Mouse (Mus musculus): Measurements from ENCODE around the gene 2410015M20Rik.

Gene 2410015M20Rik

DNA sequence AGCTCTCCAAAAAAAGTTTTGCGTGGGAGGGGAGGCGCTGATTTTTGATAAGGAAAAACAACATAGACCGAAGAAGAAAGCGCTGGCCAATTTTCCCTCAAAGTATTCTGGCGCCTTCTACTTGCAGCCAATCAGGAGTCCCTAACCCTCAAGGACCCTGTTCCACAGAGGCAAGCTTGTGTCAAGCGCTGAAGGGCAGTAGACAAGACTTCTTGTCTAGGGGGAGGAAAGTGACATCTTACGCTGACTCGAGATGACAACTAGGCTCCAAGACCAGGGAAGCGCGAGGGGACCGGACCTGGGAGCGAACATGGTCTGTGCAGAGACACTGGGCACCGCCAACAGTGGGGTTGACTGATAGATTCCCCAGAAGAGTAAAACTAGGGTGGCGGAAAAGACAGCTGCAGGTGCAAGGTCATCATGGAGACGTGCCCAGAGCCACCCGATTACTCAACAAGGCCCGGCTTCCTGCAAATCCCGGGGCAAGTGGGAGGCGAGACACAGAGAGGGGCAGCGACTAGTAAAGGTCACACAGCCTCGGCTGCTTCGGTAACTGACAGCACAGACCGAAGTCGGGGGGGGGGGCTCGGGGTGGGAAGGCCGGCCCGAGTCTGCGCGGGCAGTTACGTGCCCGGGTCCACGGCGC is 25.8 kb downstream of the 2410015M20Rik start:
- intact Hi-C loops (cut with DNase I), result no loop called here

DNA sequence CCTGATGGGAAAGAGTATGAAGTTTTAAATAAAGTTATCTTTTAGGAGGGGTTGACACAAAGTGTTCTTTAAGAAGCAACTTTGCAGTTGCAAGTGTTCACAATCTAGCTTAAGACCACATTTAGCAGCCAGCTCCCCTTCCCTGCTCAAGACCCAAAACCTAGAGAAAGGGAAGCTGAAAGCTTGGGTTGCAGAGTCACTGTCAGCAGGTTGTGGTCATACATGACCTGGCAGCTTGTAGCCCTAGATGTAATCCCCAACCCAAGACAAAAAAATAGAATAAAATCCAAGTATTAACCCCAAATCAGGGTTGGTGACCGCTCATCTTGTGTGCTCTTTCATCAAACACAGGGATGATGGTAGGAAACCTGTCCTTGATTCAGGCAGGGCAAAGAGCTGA is 26.5 kb downstream of the 2410015M20Rik start:
- intact Hi-C loops (cut with DNase I), result no loop called here

DNA sequence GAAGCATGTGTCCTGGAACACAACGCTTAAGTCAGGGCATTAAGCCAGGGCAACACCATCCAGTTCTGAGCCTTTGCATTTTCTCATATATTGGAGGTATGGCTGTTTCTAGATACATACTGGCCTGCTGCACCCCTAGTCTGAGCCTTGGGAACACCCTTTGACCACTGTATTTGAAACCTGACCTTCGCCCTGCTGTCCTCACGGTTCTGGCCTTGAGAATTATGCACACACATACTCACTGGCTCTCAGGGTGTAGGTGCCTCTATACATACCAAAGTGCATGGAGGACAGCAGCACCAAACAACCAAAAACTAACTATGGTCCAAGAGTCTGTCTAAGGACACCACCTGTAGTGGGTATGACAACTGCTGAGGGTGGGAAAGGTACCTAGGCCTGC is 36.6 kb downstream of the 2410015M20Rik start:
- intact Hi-C loops (cut with DNase I), result no loop called here

DNA sequence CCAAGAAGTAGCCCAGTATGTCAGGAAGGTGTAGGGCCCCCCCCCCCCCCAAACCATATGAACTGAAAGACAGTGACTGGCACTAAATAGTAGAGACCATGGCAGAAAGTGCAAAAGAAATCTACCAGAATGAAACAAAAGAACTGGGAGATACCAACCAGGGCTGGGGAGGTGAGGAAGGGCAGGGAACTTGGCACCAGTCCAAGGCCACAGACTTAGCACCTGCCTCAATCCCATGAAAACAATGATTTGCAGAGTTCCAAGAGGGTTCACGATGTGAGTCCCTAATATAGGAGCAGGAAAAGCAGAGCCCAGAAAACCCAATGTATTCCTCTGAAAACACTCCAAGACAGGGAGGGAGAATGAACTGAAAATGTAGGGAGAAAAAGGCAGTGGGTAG is 37.4 kb downstream of the 2410015M20Rik start:
- intact Hi-C loops (cut with DNase I), result no loop called here

DNA sequence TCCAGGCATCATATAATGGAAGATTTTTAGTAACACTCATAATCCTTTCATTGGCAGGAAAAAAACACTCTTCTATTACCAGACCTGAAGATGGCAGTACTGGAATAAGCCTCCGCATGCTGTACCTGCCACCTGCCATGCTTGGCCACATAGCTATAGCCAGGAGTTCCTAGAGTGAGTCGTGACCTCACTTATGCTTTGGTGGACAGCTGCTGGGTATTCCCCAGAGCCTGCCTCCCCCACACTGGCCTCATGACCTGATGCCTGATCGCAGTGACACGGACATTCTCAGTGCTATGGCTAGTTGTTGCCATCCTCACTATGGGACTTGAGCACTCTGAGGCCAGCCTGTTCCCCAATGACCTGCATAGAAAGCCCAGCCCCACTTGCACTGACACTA is 39.3 kb downstream of the 2410015M20Rik start:
- intact Hi-C loops (cut with DNase I), result no loop called here

DNA sequence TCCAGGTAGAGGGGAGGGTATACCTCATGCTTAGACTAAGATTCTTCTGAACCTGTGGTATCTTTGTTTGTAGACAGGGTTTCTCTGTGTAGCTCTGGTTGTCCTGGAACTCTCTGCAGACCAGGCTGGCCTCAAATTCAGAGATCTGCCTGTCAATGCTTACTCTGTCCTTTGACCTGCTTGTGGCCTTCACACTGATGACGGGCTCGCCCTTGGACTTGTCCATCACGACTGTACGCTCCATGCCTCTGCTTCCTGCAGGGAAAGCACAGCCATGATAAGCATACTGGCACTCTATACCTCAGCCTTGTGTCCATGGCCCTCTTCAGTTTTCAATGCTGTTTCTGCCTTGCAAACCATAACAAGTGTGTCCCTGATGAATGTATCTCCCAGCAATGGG is 42.2 kb downstream of the 2410015M20Rik start:
- intact Hi-C loops (cut with DNase I), result no loop called here

DNA sequence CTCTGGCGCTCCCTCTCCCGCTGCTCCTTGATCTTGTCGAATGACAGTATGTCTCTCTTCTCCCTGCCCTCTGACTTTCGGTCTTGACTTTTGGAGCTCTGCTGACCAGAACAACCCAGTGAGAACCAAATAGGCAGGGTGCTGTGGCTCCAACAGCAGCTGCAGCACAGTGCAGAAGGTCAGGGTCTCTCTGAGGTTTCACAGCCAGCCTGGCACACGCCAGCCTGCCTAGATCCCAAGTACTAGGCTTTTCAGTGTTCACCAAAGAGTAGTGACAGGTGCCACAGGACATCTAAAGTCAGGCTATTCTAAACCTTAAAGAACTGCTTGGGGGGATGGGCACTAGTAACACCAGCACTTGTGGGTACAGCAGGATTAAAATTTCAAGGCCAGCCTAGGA is 42.7 kb downstream of the 2410015M20Rik start:
- intact Hi-C loops (cut with DNase I), result no loop called here

DNA sequence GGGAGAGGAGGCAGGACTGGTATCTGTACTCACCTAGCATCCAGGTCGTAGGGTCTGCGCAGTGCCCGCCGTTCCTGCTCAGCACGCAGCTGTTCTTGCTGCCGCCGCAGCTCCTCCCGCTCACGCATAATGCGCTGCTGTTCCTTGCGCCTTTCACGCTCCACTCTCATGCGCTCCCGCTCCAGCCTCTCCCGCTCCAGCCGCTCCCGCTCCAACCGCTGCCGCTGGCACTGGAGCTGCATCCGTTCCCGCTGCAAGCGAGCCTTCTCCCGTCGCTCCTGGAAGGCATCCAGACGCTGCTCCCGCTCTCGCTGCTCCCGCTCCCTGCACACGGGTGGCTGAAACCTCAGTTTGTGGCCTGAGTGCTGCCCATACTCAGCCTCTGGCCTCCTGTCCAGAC is 43.3 kb downstream of the 2410015M20Rik start:
- intact Hi-C loops (cut with DNase I), result no loop called here

DNA sequence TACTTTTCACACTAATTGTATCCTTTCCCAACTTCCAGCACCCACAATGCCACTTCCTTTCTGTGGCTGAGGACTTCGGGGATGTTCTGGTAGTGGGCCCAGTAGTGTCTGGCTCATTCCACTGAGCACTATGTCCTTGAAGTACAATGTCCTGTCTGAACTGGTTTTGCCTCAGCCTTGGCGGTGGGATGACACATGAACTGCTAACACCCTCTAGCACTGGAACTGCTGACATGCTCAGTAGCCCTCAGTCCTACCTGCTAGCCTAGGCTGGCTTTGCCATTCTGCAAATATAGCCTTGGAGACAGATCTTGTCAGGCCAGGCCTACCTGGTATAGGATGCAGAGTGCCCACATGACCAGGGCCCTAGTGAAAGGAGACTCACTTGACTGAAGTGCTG is 47.7 kb downstream of the 2410015M20Rik start:
- intact Hi-C loops (cut with DNase I), result loop anchor here (5.0 kb wide), 1 partner anchor 105 kb away; no protein-coding TSS in a partner anchor

DNA sequence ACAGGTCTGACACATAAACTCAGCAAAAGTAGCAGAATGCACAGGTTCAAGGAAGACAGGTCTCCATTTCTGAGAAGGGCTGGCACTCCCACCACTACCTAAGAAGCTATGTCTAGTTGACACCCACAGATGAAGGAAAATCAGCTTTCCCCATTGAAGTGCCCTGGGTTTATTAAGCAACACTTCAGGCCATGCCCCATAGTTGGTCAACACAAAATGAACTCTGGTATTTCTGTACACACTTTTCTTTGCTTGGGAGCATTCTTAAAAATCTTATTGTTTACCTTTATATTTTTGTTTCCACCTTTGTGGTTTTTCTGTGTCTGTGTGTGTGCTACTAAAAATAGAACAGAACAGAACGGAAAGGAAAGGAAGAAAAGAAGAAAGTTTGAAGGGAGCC is 49.4 kb downstream of the 2410015M20Rik start:
- intact Hi-C loops (cut with DNase I), result loop anchor here (5.0 kb wide), 1 partner anchor 107 kb away; no protein-coding TSS in a partner anchor

DNA sequence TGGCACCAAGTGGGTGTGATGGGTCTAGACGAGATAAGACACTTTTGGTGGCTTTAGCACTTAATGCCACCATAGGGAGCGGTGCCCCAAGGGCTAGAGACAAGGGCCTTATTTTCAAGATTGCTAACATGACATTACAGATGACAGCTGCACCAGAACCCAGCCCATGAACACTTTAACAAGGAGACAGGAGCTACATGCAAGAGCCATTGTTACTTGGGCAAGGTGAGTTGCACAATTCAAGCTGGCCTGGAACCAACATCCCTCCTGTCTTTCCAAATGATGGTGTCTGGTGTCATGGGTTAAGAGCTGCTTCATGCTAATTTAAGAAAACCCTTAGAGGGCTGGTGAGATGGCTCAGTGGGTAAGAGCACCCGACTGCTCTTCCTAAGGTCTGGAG is 50.2 kb downstream of the 2410015M20Rik start:
- intact Hi-C loops (cut with DNase I), result loop anchor here (10.0 kb wide), 1 partner anchor 135 kb away; no protein-coding TSS in a partner anchor

DNA sequence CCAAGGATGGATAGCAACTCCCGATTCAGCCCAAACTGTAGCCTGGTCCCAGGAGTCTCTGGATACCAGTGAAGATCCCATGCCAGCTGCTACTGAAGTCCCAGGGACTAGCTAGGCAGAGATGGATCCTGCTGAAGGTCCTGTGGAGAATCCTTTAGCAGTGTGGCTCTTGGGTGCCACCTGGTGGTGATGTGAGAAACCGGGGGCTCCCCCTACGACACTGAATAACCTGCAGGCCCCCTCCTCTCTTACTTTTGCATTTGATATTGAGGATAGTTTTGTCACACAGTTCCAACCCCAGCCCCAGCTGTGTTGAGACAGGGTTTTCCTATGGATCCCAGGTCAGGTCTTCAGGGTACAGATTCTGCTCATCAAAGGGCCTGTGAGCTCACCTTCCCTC is 51.1 kb downstream of the 2410015M20Rik start:
- intact Hi-C loops (cut with DNase I), result loop anchor here (10.0 kb wide), 1 partner anchor 134 kb away; no protein-coding TSS in a partner anchor
